Mouse (Mus musculus): ENCODE results near the gene Mpp3. TPM values are rescaled to one million over a fixed set of nuclear protein-coding genes. Genes with fewer than 3 reads are reported as not detected.

Gene Mpp3
- polyA plus RNA-seq, 1 experiment, result not detected

DNA sequence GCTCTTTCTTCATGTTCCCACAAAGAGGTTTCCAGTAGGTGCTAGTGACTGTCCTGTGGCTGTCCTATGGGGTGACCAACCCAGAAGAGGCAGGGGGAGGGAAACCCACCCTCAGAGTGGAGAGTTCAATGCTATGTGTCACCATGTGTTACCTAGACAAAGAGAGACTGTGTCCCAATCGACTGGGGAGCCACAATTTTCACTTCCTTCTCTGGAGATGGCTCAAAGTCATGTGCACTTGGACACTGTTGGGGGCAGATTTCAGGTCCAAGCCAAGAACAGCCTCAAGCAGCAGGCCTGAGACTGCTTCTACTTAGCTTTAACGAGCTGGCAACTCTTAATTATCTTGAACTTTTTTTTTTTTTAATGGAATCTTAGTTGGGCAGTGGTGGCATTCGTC, 56.2 kb downstream of the Mpp3 start:
- peaks cover 16% of the 10 kb centered on the region for H3K4me1 ChIP-seq (ENCODE audit: control insufficient read depth, insufficient read depth, low read length)
- TF ChIP-seq CTCF (IDR thresholded peaks at IDR 0.05; ENCODE audit: insufficient read depth, low read depth, low read length) (no peak), POLR2A (IDR thresholded peaks at IDR 0.05; ENCODE audit: insufficient read depth, low read depth, low read length) (no peak)
- no peak overlapping the region for H3K27ac ChIP-seq (ENCODE audit: insufficient read depth, low read depth, low read length)
- no peak overlapping the region for H3K4me3 ChIP-seq (ENCODE audit: insufficient read depth, low read depth, low read length)
- 59% methylated on average over 3 of the region's 3 CpGs for WGBS

DNA sequence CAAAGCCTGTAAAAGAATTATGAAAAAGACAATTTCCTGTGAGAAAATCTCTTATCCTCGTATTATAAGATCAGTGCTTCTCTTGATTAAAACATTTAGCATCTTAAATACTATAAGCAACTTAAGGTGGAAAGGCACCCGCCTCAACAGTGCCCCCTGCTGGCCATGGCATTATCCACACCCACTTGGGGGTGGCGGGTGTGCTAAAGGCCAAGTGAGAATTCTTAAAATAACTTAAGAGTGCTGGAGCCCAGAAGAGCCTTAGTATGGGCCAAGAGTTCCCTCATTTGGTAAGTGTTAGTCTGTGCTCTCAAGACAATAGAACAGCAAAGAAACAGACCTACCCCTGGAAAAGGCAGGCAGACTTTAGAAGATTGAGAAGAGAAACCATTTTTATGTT, 56.9 kb downstream of the Mpp3 start:
- no peak overlapping the region for H3K4me3 ChIP-seq (ENCODE audit: insufficient read depth, low read depth, low read length)
- WGBS, result 48% methylated on average over 3 of the region's 3 CpGs
- peak; percentile 55; the same call in 1 of the 2 replicates for TF ChIP-seq CTCF (IDR thresholded peaks at IDR 0.05; ENCODE audit: insufficient read depth, low read depth, low read length)
- no peak for TF ChIP-seq POLR2A (IDR thresholded peaks at IDR 0.05; ENCODE audit: insufficient read depth, low read depth, low read length)
- peaks cover 16% of the 10 kb centered on the region for H3K4me1 ChIP-seq (ENCODE audit: control insufficient read depth, insufficient read depth, low read length)
- H3K27ac ChIP-seq (ENCODE audit: insufficient read depth, low read depth, low read length), result no peak overlapping the region

DNA sequence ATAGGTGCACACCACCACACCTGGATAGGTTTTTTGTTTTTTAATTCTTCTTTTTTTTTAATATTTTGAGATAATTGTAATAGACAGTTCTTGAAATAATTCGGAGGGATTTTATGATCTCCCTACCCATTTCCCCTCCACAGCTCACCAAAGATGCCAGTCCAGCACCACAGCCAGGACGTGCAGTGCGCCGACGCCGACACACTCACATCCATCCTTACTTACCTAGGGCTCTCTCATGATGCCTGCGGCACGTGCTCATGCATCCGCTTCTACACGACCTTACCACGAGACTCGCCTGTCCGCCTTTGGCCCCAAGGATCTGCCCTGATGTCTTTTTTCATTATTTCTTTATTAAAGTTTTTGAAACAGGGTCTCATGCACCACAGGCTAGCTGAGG, 58.4 kb downstream of the Mpp3 start:
- Histone ChIP-seq H3K27ac (ENCODE audit: insufficient read depth, low read depth, low read length) (no peak overlapping the region), H3K4me3 (ENCODE audit: insufficient read depth, low read depth, low read length) (no peak overlapping the region), H3K4me1 (ENCODE audit: control insufficient read depth, insufficient read depth, low read length) (peaks cover 14% of the 10 kb centered on the region)
- TF ChIP-seq CTCF (IDR thresholded peaks at IDR 0.05; ENCODE audit: insufficient read depth, low read depth, low read length), result no peak
- TF ChIP-seq POLR2A (IDR thresholded peaks at IDR 0.05; ENCODE audit: insufficient read depth, low read depth, low read length), result no peak
- WGBS, result 85% methylated on average over 13 of the region's 13 CpGs

DNA sequence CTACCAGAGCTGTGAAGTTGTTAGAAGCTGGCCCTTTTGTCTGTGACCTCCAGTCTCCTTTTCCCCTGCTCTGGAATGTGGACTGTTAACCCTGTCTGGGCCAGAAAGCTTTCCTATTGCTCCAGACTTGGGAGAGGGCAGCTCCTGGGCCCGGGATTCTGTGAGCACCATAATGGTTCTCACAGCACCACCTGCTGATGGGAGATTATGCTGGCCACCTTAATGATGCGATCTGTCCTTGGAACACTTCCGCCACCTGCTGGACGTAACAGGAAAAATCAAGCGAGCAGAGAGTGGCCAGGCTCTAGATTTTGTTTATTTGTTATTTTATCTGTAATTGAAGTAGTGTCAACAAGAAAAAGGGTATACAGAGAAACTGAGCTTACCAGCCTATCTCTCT, 59.5 kb downstream of the Mpp3 start:
- WGBS, result 1% methylated on average over 5 of the region's 5 CpGs

DNA sequence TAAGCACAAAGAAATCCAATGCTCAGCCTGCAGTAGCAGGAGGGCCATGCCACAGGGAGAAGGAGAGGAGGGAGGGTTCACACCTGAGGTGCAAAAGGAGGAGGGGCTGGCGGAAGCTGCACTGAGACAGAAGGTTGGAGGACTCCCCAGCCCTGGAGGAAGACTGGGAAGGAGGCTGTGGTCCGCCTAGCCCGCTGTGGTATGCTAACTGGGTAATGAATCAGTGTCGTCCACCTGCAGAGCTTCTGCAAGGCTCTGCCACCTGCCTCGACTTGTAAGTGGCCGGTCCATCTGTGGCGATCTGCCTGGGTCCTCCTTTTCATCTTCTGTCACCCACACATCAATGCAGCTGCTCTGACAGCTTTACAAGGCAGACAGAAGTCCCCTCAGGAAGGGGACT, 60.0 kb downstream of the Mpp3 start:
- TF ChIP-seq POLR2A (IDR thresholded peaks at IDR 0.05; ENCODE audit: insufficient read depth, low read depth, low read length) (no peak), CTCF (IDR thresholded peaks at IDR 0.05; ENCODE audit: insufficient read depth, low read depth, low read length) (no peak)
- 37% methylated on average over 7 of the region's 7 CpGs for WGBS

More for the DNA sequence above, 59.5 kb downstream of the Mpp3 start:
- no peak overlapping the region for H3K27ac ChIP-seq (ENCODE audit: insufficient read depth, low read depth, low read length)
- H3K4me1 ChIP-seq (ENCODE audit: control insufficient read depth, insufficient read depth, low read length), result peaks cover 10% of the 10 kb centered on the region
- TF ChIP-seq CTCF (IDR thresholded peaks at IDR 0.05; ENCODE audit: insufficient read depth, low read depth, low read length), result peak; percentile 78
- TF ChIP-seq POLR2A (IDR thresholded peaks at IDR 0.05; ENCODE audit: insufficient read depth, low read depth, low read length), result no peak
- no peak overlapping the region for H3K4me3 ChIP-seq (ENCODE audit: insufficient read depth, low read depth, low read length)

DNA sequence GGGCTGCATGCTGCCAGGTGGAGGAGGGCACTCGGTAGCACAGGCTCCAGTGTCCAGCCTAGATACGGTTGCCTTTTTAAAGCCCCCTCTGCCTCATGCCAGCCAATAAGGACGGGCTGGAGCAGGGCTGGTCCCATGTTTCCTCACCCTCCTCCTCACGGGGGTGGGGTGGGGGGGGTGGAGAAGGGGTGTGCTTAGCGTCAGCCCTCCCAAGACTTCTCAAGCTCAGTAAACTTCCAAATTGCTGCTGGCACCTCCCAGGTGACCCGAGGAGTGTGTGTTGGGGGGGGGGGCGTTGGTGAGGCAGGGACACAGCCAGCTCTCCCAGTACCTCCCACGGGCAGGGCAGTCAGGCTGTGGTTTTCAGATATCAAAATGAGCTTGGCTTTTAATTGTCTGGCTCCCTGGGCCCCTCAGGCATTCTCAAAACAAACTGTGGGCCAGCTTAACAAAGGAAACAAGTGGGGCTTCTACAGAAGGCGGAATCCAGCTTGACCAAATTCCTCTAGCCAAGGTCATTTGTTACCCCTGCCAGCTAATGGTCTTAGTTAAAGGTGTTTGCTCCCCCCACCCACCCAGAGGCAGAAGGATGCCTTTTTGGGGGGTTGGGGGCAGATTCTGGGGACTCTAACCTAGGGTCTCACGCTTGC, 61.2 kb downstream of the Mpp3 start, which contains the start of gene Sost:
Sost (minus strand) TSS at position 51 of the 650 bp plus-strand sequence.
- no peak for TF ChIP-seq CTCF (IDR thresholded peaks at IDR 0.05; ENCODE audit: insufficient read depth, low read depth, low read length)
- no peak for TF ChIP-seq POLR2A (IDR thresholded peaks at IDR 0.05; ENCODE audit: insufficient read depth, low read depth, low read length)
- H3K4me1 ChIP-seq (ENCODE audit: control insufficient read depth, insufficient read depth, low read length), result peaks cover 9% of the 10 kb centered on the region
- no peak within 1 kb of the TSS for H3K27ac ChIP-seq (ENCODE audit: insufficient read depth, low read depth, low read length)
- 41% methylated on average over 10 of the region's 10 CpGs for WGBS
- H3K4me3 ChIP-seq (ENCODE audit: insufficient read depth, low read depth, low read length), result no peak within 1 kb of the TSS

More for the DNA sequence above, 60.0 kb downstream of the Mpp3 start:
- Histone ChIP-seq H3K27ac (ENCODE audit: insufficient read depth, low read depth, low read length) (no peak overlapping the region), H3K4me1 (ENCODE audit: control insufficient read depth, insufficient read depth, low read length) (peaks cover 11% of the 10 kb centered on the region), H3K4me3 (ENCODE audit: insufficient read depth, low read depth, low read length) (no peak overlapping the region)

DNA sequence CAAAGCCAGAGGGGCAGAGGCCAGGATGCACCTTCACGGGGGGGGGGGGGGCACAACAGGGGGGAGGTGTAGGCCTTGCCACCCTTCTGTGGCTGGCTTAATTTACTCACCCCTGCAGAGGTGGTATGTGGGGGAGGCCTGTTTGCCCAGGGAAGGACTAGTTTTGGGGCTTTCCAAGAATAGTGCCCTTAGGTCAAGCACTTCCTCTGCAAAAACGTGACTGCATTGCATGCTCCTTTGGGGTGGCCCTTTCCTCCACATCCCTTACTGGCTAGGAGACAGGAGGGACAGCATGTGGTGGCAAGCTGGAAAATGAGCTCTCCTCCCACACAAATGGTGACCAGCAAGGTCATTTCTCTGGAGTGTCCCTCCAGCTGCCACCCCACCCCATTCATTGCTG, 62.7 kb downstream of the Mpp3 start:
- 15% methylated on average over 2 of the region's 2 CpGs for WGBS
- peaks cover 9% of the 10 kb centered on the region for H3K4me1 ChIP-seq (ENCODE audit: control insufficient read depth, insufficient read depth, low read length)
- no peak overlapping the region for H3K4me3 ChIP-seq (ENCODE audit: insufficient read depth, low read depth, low read length)
- TF ChIP-seq POLR2A (IDR thresholded peaks at IDR 0.05; ENCODE audit: insufficient read depth, low read depth, low read length) (no peak), CTCF (IDR thresholded peaks at IDR 0.05; ENCODE audit: insufficient read depth, low read depth, low read length) (no peak)
- no peak overlapping the region for H3K27ac ChIP-seq (ENCODE audit: insufficient read depth, low read depth, low read length)

DNA sequence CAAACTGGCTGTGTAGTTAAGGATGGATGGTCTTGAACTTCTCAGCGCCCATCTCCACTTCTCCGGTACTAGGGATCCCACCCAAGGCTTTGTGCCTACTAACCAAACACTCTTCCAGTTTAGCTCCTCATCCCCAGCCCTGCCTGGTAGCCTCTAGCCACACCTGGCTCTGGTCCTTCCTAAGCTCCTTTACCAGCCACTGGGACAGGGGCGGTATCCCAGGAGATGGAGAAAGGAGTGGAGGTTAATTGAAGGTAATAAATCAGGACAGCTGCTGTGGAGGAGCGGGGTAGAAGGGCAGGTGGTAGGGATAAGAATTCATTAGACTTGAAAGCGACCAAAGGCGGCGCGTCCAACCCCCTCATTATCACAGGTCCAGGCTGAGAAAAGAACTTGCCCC, 63.6 kb downstream of the Mpp3 start:
- 25% methylated on average over 8 of the region's 8 CpGs for WGBS
- Histone ChIP-seq H3K27ac (ENCODE audit: insufficient read depth, low read depth, low read length) (no peak overlapping the region), H3K4me1 (ENCODE audit: control insufficient read depth, insufficient read depth, low read length) (peaks cover 9% of the 10 kb centered on the region), H3K4me3 (ENCODE audit: insufficient read depth, low read depth, low read length) (no peak overlapping the region)
- TF ChIP-seq POLR2A (IDR thresholded peaks at IDR 0.05; ENCODE audit: insufficient read depth, low read depth, low read length), result no peak
- TF ChIP-seq CTCF (IDR thresholded peaks at IDR 0.05; ENCODE audit: insufficient read depth, low read depth, low read length), result no peak

DNA sequence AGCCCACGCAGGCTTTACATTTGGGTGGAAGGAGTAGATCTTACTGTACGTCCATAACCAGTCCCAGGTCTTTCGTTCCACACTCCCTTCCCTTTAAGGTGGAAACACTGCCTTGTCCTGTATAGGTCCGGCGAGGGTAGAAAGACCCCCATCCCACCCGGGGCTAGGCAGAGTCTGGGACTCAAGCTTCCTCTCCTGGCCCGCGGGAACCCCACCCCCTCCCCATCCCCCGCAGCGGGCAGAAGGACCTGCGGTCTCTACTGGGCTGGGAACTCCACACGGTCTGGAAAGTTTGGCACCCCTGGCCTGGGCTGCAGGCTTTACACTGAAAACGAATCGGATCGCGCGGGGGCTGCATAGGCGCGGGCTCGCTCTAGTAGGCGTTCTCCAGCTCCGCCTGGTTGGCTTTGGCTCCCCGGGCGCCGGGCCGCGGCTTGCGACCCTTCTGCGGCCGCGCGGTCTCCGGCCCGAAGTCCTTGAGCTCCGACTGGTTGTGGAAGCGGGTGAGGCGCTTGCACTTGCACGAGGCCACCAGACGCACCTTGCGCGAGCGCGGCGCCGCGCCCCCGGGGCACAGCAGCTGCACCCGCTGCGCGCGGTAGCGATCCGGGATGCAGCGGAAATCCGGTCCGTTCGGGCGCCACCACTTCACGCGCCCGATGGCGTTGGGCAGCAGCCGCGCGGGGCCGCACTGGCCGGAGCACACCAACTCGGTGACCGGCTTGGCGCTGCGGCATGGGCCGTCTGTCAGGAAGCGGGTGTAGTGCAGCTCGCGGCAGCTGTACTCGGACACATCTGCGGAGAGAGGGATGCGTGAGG, 64.6 kb downstream of the Mpp3 start:
- H3K4me3 ChIP-seq (ENCODE audit: insufficient read depth, low read depth, low read length), result peak overlapping the region; percentile 52
- no peak for TF ChIP-seq POLR2A (IDR thresholded peaks at IDR 0.05; ENCODE audit: insufficient read depth, low read depth, low read length)
- no peak for TF ChIP-seq CTCF (IDR thresholded peaks at IDR 0.05; ENCODE audit: insufficient read depth, low read depth, low read length)
- no peak overlapping the region for H3K27ac ChIP-seq (ENCODE audit: insufficient read depth, low read depth, low read length)
- WGBS, result under 1% methylated on average over 78 of the region's 78 CpGs
- H3K4me1 ChIP-seq (ENCODE audit: control insufficient read depth, insufficient read depth, low read length), result peaks cover 9% of the 10 kb centered on the region

Measured in olfactory bulb, adult 2 months (tissue).